Mouse (Mus musculus) liver, embryonic 13.5 days (tissue): Measurements from ENCODE around the gene Gfra1. TPM values are rescaled to one million over a fixed set of nuclear protein-coding genes. Genes with fewer than 3 reads are reported as not detected.

ENCODE experiments used
- ATAC-seq: fragments of 200-750 bp; cut with Nextera tagmentation; 2 replicates; pipeline ENCODE4 v1.8.0; 2017; ENCODE audit warnings: low read depth, mild to moderate bottlenecking, moderate number of reproducible peaks, moderate library complexity
- DNase-seq: peaks from one replicate; pipeline ENCODE4 v3.0.0; 2022
- H3K27ac ChIP-seq: fragments of 300-500 bp; sonication (generic); 2 replicates; pipeline ENCODE4 v1.5.1; 2015; ENCODE audit warnings: moderate library complexity, mild to moderate bottlenecking, inconsistent platforms
- H3K27me3 ChIP-seq: fragments of 300-500 bp; sonication (generic); 2 replicates; pipeline ENCODE4 v1.6.1; 2015; ENCODE audit warnings: mild to moderate bottlenecking, inconsistent platforms
- H3K36me3 ChIP-seq: fragments of 300-500 bp; sonication (generic); 2 replicates; pipeline ENCODE4 v1.6.1; 2015; ENCODE audit warnings: mild to moderate bottlenecking, inconsistent platforms
- H3K4me1 ChIP-seq: fragments of 300-500 bp; sonication (generic); replicated peaks from 2 replicates; pipeline ENCODE4 v1.6.1; 2015; ENCODE audit warnings: inconsistent platforms
- H3K4me2 ChIP-seq: fragments of 300-500 bp; sonication (generic); 2 replicates; pipeline ENCODE4 v1.6.1; 2015; ENCODE audit warnings: inconsistent platforms, mild to moderate bottlenecking, moderate library complexity
- H3K4me3 ChIP-seq: fragments of 300-500 bp; sonication (generic); replicated peaks from 2 replicates; pipeline ENCODE4 v1.5.1; 2015; ENCODE audit warnings: mild to moderate bottlenecking, inconsistent platforms
- H3K9ac ChIP-seq: fragments of 300-500 bp; sonication (generic); 2 replicates; pipeline ENCODE4 v1.6.1; 2015; ENCODE audit warnings: mild to moderate bottlenecking, inconsistent platforms
- H3K9me3 ChIP-seq: fragments of 300-500 bp; sonication (generic); replicated peaks from 2 replicates; pipeline ENCODE4 v1.6.1; 2016; ENCODE audit warnings: inconsistent platforms
- WGBS: fragments of 180-500 bp; shearing (Covaris S2); methylation state at CpG from one replicate; pipeline ENCODE4 v1.1.7; 2015; ENCODE audit not compliant: insufficient replicate concordance; 5-methylcytosine and 5-hydroxymethylcytosine counted together
- polyA plus RNA-seq: library from polyadenylated mRNA; unstranded; fragments of >200 nt; fragmentation: Nextera tagmentation; extraction: Ambion mirVana; gene quantifications from 2 replicates; pipeline ENCODE4 v1.2.1, GENCODE M21; 2015

The Gfra1 gene
- polyA plus RNA-seq: 5.8 and 7.3 TPM in 2 replicates

GRCm38 (mm10) chr19:58455496-58456061 is at the start of gene Gfra1:
Gfra1 (minus strand) TSS chr19:58455909.
- Histone ChIP-seq H3K9ac (peak within 1 kb of the TSS; percentile 33; the same call in 1 of the 2 replicates), H3K27ac (no peak within 1 kb of the TSS), H3K4me3 (peak within 1 kb of the TSS; percentile 51), H3K9me3 (no peaks in the 10 kb centered on the region), H3K4me2 (peak within 1 kb of the TSS; percentile 62), H3K36me3 (no peaks in the 10 kb centered on the region), H3K4me1 (peaks cover 15% of the 10 kb centered on the region), H3K27me3 (peaks cover 75% of the 10 kb centered on the region)
- 0 out of 2 replicates have a peak, but pooled peaks have one; percentile 8 for ATAC-seq
- DNase-seq: no peak
- 2% methylated on average over 31 of the region's 31 CpGs for WGBS

- WGBS: 52% methylated on average over 2 of the region's 2 CpGs
- no peak overlapping the region for H3K4me2 ChIP-seq
- H3K36me3 ChIP-seq: no peaks in the 10 kb centered on the region
- no peak for DNase-seq
- H3K9ac ChIP-seq: no peak overlapping the region
- no peak for ATAC-seq
- H3K27me3 ChIP-seq: no peaks in the 10 kb centered on the region
- no peak overlapping the region for H3K27ac ChIP-seq
- no peaks in the 10 kb centered on the region for H3K9me3 ChIP-seq
- no peaks in the 10 kb centered on the region for H3K4me1 ChIP-seq
- no peak overlapping the region for H3K4me3 ChIP-seq
These were observed 44.3 kb upstream of the Gfra1 start for GRCm38 (mm10) chr19:58500049-58500448.

GRCm38 (mm10) chr19:58499420-58499966 is 43.8 kb upstream of the Gfra1 start:
- DNase-seq (no peak), ATAC-seq (no peak)
- whole genome bisulfite sequencing: 57% methylated on average over 3 of the region's 3 CpGs
- no peaks in the 10 kb centered on the region for H3K4me1 ChIP-seq
- H3K9me3 ChIP-seq: no peaks in the 10 kb centered on the region
- no peak overlapping the region for H3K27ac ChIP-seq
- no peaks in the 10 kb centered on the region for H3K36me3 ChIP-seq
- H3K27me3 ChIP-seq: no peaks in the 10 kb centered on the region
- H3K9ac ChIP-seq: no peak overlapping the region
- no peak overlapping the region for H3K4me2 ChIP-seq
- H3K4me3 ChIP-seq: no peak overlapping the region

- H3K4me2 ChIP-seq: no peak overlapping the region
- no peak for ATAC-seq
- no peaks in the 10 kb centered on the region for H3K36me3 ChIP-seq
- H3K27ac ChIP-seq: no peak overlapping the region
- no peaks in the 10 kb centered on the region for H3K9me3 ChIP-seq
- H3K9ac ChIP-seq: no peak overlapping the region
- H3K4me3 ChIP-seq: no peak overlapping the region
- 66% methylated on average over 3 of the region's 3 CpGs for WGBS
- H3K27me3 ChIP-seq: no peaks in the 10 kb centered on the region
- H3K4me1 ChIP-seq: no peaks in the 10 kb centered on the region
- no peak for DNase-seq
These were observed 41.4 kb upstream of the Gfra1 start for GRCm38 (mm10) chr19:58497106-58497505.

- Histone ChIP-seq H3K4me3 (no peak overlapping the region), H3K9ac (no peak overlapping the region), H3K27ac (no peak overlapping the region), H3K9me3 (no peaks in the 10 kb centered on the region), H3K36me3 (no peaks in the 10 kb centered on the region), H3K4me1 (no peaks in the 10 kb centered on the region), H3K4me2 (no peak overlapping the region), H3K27me3 (no peaks in the 10 kb centered on the region)
- WGBS: 47% methylated on average over 2 of the region's 2 CpGs
- DNase-seq: no peak
- ATAC-seq: no peak
These were observed 31.0 kb upstream of the Gfra1 start for GRCm38 (mm10) chr19:58486686-58487085.

GRCm38 (mm10) chr19:58482373-58482977 is 26.8 kb upstream of the Gfra1 start:
- Histone ChIP-seq H3K9ac (no peak overlapping the region), H3K27me3 (no peaks in the 10 kb centered on the region), H3K4me3 (no peak overlapping the region), H3K9me3 (no peaks in the 10 kb centered on the region), H3K4me2 (no peak overlapping the region), H3K4me1 (no peaks in the 10 kb centered on the region), H3K36me3 (no peaks in the 10 kb centered on the region), H3K27ac (no peak overlapping the region)
- ATAC-seq (no peak), DNase-seq (no peak)
- WGBS: 63% methylated on average over 9 of the region's 9 CpGs

GRCm38 (mm10) chr19:58474251-58474650 is 18.5 kb upstream of the Gfra1 start:
- no peak overlapping the region for H3K4me2 ChIP-seq
- H3K36me3 ChIP-seq: no peaks in the 10 kb centered on the region
- H3K9me3 ChIP-seq: no peaks in the 10 kb centered on the region
- WGBS: 61% methylated on average over 3 of the region's 3 CpGs
- H3K9ac ChIP-seq: no peak overlapping the region
- H3K4me3 ChIP-seq: no peak overlapping the region
- H3K27me3 ChIP-seq: no peaks in the 10 kb centered on the region
- H3K27ac ChIP-seq: no peak overlapping the region
- no peak for ATAC-seq
- DNase-seq: no peak
- H3K4me1 ChIP-seq: no peaks in the 10 kb centered on the region

- Histone ChIP-seq H3K27ac (no peak overlapping the region), H3K9me3 (no peaks in the 10 kb centered on the region), H3K4me2 (no peak overlapping the region), H3K4me3 (no peak overlapping the region), H3K27me3 (no peaks in the 10 kb centered on the region), H3K36me3 (no peaks in the 10 kb centered on the region), H3K4me1 (no peaks in the 10 kb centered on the region; the same call in 1 of the 2 replicates), H3K9ac (no peak overlapping the region)
- no peak for ATAC-seq
- WGBS: 17% methylated on average over 12 of the region's 12 CpGs
- DNase-seq: no peak
These were observed 13.7 kb upstream of the Gfra1 start for GRCm38 (mm10) chr19:58469421-58469820.

GRCm38 (mm10) chr19:58468331-58468730 is 12.6 kb upstream of the Gfra1 start:
- Histone ChIP-seq H3K4me2 (no peak overlapping the region), H3K9me3 (no peaks in the 10 kb centered on the region), H3K36me3 (no peaks in the 10 kb centered on the region), H3K9ac (no peak overlapping the region), H3K27ac (no peak overlapping the region), H3K27me3 (no peaks in the 10 kb centered on the region), H3K4me3 (no peak overlapping the region), H3K4me1 (no peaks in the 10 kb centered on the region; the same call in 1 of the 2 replicates)
- no peak for ATAC-seq
- 15% methylated on average over 2 of the region's 2 CpGs for WGBS
- no peak for DNase-seq

- no peaks in the 10 kb centered on the region for H3K36me3 ChIP-seq
- no peak overlapping the region for H3K4me2 ChIP-seq
- H3K9me3 ChIP-seq: no peaks in the 10 kb centered on the region
- DNase-seq: no peak
- ATAC-seq: no peak
- no peak overlapping the region for H3K9ac ChIP-seq
- H3K4me1 ChIP-seq: no peaks in the 10 kb centered on the region; the same call in 1 of the 2 replicates
- H3K4me3 ChIP-seq: no peak overlapping the region
- H3K27me3 ChIP-seq: peaks cover 3% of the 10 kb centered on the region; the same call in 1 of the 2 replicates
- H3K27ac ChIP-seq: no peak overlapping the region
- 68% methylated on average over 3 of the region's 3 CpGs for WGBS
These were observed 8.0 kb upstream of the Gfra1 start for GRCm38 (mm10) chr19:58463755-58464154.

GRCm38 (mm10) chr19:58460361-58461022 is 4.8 kb upstream of the Gfra1 start:
- Histone ChIP-seq H3K27me3 (peaks cover 28% of the 10 kb centered on the region), H3K9me3 (no peaks in the 10 kb centered on the region), H3K4me3 (no peak overlapping the region), H3K4me2 (no peak overlapping the region), H3K36me3 (no peaks in the 10 kb centered on the region), H3K9ac (no peak overlapping the region), H3K4me1 (peaks cover 3% of the 10 kb centered on the region; the same call in 1 of the 2 replicates), H3K27ac (no peak overlapping the region)
- 63% methylated on average over 13 of the region's 13 CpGs for WGBS
- DNase-seq: no peak
- ATAC-seq: no peak
